Mouse (Mus musculus): ENCODE measurements around the gene Hps1. TPM values are rescaled to one million over a fixed set of nuclear protein-coding genes. Genes with fewer than 3 reads are reported as not detected.

Gene Hps1
- total and polyA plus RNA-seq, 2 experiments from 2014 or later = 11.9 to 13.6 TPM

DNA sequence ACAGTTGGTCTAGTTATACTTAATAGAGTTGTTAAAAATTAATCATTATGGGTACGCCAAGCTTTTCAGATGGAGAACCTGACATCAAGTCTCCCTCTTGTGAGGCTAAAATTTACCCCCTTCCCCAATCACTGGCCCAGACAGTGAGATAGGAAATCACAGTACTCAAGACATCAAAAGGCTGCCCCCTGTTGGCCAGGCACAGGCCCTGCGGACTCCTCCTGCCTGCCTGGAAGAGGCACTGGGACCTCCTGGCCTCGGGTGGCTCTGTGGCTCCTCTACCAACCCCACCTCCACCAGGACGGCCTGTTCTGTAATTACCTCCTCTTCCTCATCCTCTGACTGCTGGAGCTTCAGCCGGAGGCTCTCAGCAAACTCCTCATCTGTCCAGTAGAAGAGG is 2.0 kb downstream of the Hps1 start:
- DNase-seq (ENCODE audit: low spot score) (no peak), ATAC-seq (no peak)
- no peaks in the 10 kb centered on the region for H3K4me1 ChIP-seq (ENCODE audit: insufficient read depth, low read length)
- peak; percentile 31 for TF ChIP-seq CTCF (IDR thresholded peaks at IDR 0.05; ENCODE audit: low read depth)
- H3K27me3 ChIP-seq (ENCODE audit: insufficient read depth, low read length) = no peaks in the 10 kb centered on the region
- no peak overlapping the region for H3K27ac ChIP-seq
- H3K36me3 ChIP-seq (ENCODE audit: insufficient read depth, low read length) = no peaks in the 10 kb centered on the region
- no peak overlapping the region for H3K4me3 ChIP-seq (ENCODE audit: low read length)
- no peaks in the 10 kb centered on the region for H3K9me3 ChIP-seq (ENCODE audit: low read length)
- H3K4me2 ChIP-seq (ENCODE audit: low read depth, low read length) = no peak overlapping the region
- WGBS = 84% methylated on average over 5 of the region's 5 CpGs
- H3K9ac ChIP-seq (replicated peaks; ENCODE audit: low read length) = no peak overlapping the region

GRCm38 (mm10) chr19:42776813-42777212 is 3.0 kb downstream of the Hps1 start:
- no peak overlapping the region for H3K4me3 ChIP-seq (ENCODE audit: low read length)
- WGBS = 94% methylated on average over 1 of the region's 1 CpGs
- no peak for DNase-seq (ENCODE audit: low spot score)

GRCm38 (mm10) chr19:42770141-42770872 is 9.5 kb downstream of the Hps1 start:
- Histone ChIP-seq H3K27me3 (ENCODE audit: insufficient read depth, low read length) (no peaks in the 10 kb centered on the region), H3K36me3 (ENCODE audit: insufficient read depth, low read length) (0 out of 2 replicates have a peak, but pooled peaks cover 5% of the 10 kb centered on the region), H3K9ac (replicated peaks; ENCODE audit: low read length) (no peak overlapping the region), H3K4me1 (ENCODE audit: insufficient read depth, low read length) (no peaks in the 10 kb centered on the region), H3K4me3 (ENCODE audit: low read length) (no peak overlapping the region), H3K27ac (no peak overlapping the region), H3K9me3 (ENCODE audit: low read length) (no peaks in the 10 kb centered on the region), H3K4me2 (ENCODE audit: low read depth, low read length) (no peak overlapping the region)
- no peak for DNase-seq (ENCODE audit: low spot score)
- no peak for ATAC-seq
- WGBS = 71% methylated on average over 23 of the region's 23 CpGs
- TF ChIP-seq CTCF (IDR thresholded peaks at IDR 0.05; ENCODE audit: low read depth) = no peak

More at GRCm38 (mm10) chr19:42776813-42777212, 3.0 kb downstream of the Hps1 start:
- peak; percentile 48 for TF ChIP-seq CTCF (IDR thresholded peaks at IDR 0.05; ENCODE audit: low read depth)
- no peaks in the 10 kb centered on the region for H3K9me3 ChIP-seq (ENCODE audit: low read length)
- no peak overlapping the region for H3K27ac ChIP-seq
- ATAC-seq = no peak
- H3K9ac ChIP-seq (replicated peaks; ENCODE audit: low read length) = no peak overlapping the region
- H3K27me3 ChIP-seq (ENCODE audit: insufficient read depth, low read length) = no peaks in the 10 kb centered on the region
- H3K4me1 ChIP-seq (ENCODE audit: insufficient read depth, low read length) = no peaks in the 10 kb centered on the region
- H3K36me3 ChIP-seq (ENCODE audit: insufficient read depth, low read length) = no peaks in the 10 kb centered on the region
- H3K4me2 ChIP-seq (ENCODE audit: low read depth, low read length) = no peak overlapping the region

- 90% methylated on average over 10 of the region's 10 CpGs for WGBS
- ATAC-seq = no peak
- H3K27me3 ChIP-seq (ENCODE audit: insufficient read depth, low read length) = no peaks in the 10 kb centered on the region
- no peak overlapping the region for H3K9ac ChIP-seq (replicated peaks; ENCODE audit: low read length)
- no peak for DNase-seq (ENCODE audit: low spot score)
- no peak for TF ChIP-seq CTCF (IDR thresholded peaks at IDR 0.05; ENCODE audit: low read depth)
- H3K4me3 ChIP-seq (ENCODE audit: low read length) = no peak overlapping the region
- no peak overlapping the region for H3K4me2 ChIP-seq (ENCODE audit: low read depth, low read length)
- H3K9me3 ChIP-seq (ENCODE audit: low read length) = no peaks in the 10 kb centered on the region
- no peaks in the 10 kb centered on the region for H3K4me1 ChIP-seq (ENCODE audit: insufficient read depth, low read length)
- no peak overlapping the region for H3K27ac ChIP-seq
- H3K36me3 ChIP-seq (ENCODE audit: insufficient read depth, low read length) = 0 out of 2 replicates have a peak, but pooled peaks cover 5% of the 10 kb centered on the region
Observed at GRCm38 (mm10) chr19:42769648-42770047, 10.1 kb downstream of the Hps1 start.

GRCm38 (mm10) chr19:42767361-42767760 is 12.4 kb downstream of the Hps1 start:
- Histone ChIP-seq H3K27ac (no peak overlapping the region), H3K36me3 (ENCODE audit: insufficient read depth, low read length) (0 out of 2 replicates have a peak, but pooled peaks cover 5% of the 10 kb centered on the region), H3K9me3 (ENCODE audit: low read length) (no peaks in the 10 kb centered on the region), H3K4me1 (ENCODE audit: insufficient read depth, low read length) (no peaks in the 10 kb centered on the region), H3K4me3 (ENCODE audit: low read length) (no peak overlapping the region), H3K27me3 (ENCODE audit: insufficient read depth, low read length) (no peaks in the 10 kb centered on the region), H3K9ac (replicated peaks; ENCODE audit: low read length) (no peak overlapping the region), H3K4me2 (ENCODE audit: low read depth, low read length) (no peak overlapping the region)
- ATAC-seq = no peak
- no peak for TF ChIP-seq CTCF (IDR thresholded peaks at IDR 0.05; ENCODE audit: low read depth)
- WGBS = 58% methylated on average over 8 of the region's 8 CpGs
- no peak for DNase-seq (ENCODE audit: low spot score)

DNA sequence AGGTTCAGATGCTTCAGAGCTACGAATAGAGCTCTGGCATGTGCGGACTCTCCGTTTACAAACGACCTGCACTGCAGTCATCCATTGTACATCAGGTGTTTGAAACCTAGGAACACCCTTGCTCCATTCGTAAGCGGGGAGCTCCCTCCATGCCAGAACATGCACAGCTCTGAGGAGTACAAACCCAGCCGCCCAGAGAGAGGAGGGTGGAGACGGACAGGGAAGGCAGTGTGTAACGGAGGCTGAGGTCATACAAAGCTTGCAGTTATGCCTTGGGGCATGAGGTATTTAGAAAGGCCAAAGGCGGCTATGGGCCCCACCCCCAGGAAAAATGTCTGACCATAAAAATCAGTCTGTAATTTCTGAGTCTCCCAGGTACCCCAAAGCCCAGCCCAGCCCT is 15.4 kb downstream of the Hps1 start:
- Histone ChIP-seq H3K9ac (replicated peaks; ENCODE audit: low read length) (no peak overlapping the region), H3K9me3 (ENCODE audit: low read length) (no peaks in the 10 kb centered on the region), H3K4me1 (ENCODE audit: insufficient read depth, low read length) (no peaks in the 10 kb centered on the region), H3K27ac (no peak overlapping the region), H3K27me3 (ENCODE audit: insufficient read depth, low read length) (no peaks in the 10 kb centered on the region), H3K36me3 (ENCODE audit: insufficient read depth, low read length) (no peaks in the 10 kb centered on the region), H3K4me3 (ENCODE audit: low read length) (no peak overlapping the region), H3K4me2 (ENCODE audit: low read depth, low read length) (no peak overlapping the region)
- TF ChIP-seq CTCF (IDR thresholded peaks at IDR 0.05; ENCODE audit: low read depth) = no peak
- no peak for ATAC-seq
- no peak for DNase-seq (ENCODE audit: low spot score)
- WGBS = 82% methylated on average over 10 of the region's 10 CpGs

DNA sequence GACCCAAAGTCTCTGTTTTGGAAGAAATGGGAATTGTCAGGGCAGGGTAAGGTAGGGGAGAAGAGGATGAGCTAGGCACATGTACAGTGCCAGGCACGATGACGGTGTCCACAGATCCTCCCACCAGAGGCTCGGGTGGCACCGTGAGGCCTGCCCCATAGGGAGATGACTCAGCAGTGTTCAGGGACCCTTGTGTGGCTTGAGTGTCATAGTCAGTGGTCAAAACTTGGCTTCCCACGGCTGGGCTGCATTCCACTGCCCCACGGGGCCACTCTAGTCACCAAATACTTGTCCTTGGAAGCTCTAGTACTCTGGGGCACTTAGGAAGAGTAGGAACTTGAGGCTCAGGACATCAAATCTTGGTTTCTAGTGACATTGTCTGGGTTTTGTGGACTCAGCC is 23.1 kb downstream of the Hps1 start:
- 90% methylated on average over 6 of the region's 6 CpGs for WGBS
- no peak overlapping the region for H3K4me3 ChIP-seq (ENCODE audit: low read length)
- DNase-seq (ENCODE audit: low spot score) = no peak
- TF ChIP-seq CTCF (IDR thresholded peaks at IDR 0.05; ENCODE audit: low read depth) = no peak
- no peak overlapping the region for H3K27ac ChIP-seq
- no peaks in the 10 kb centered on the region for H3K9me3 ChIP-seq (ENCODE audit: low read length)
- H3K36me3 ChIP-seq (ENCODE audit: insufficient read depth, low read length) = no peaks in the 10 kb centered on the region
- H3K9ac ChIP-seq (replicated peaks; ENCODE audit: low read length) = no peak overlapping the region
- ATAC-seq = no peak
- H3K4me1 ChIP-seq (ENCODE audit: insufficient read depth, low read length) = peaks cover 13% of the 10 kb centered on the region
- no peak overlapping the region for H3K4me2 ChIP-seq (ENCODE audit: low read depth, low read length)
- no peaks in the 10 kb centered on the region for H3K27me3 ChIP-seq (ENCODE audit: insufficient read depth, low read length)
